Mouse (Mus musculus) small intestine, adult 2 months (tissue): ENCODE measurements around the gene Gm5475.

Source experiments
- CTCF ChIP-seq: fragments of 200-500 bp; IDR thresholded peaks from 2 replicates; pipeline ENCODE4 v1.5.1; 2012; ENCODE audit warnings: low read depth, mild to moderate bottlenecking, control low read depth, inconsistent platforms, low read length, moderate library complexity, mixed read lengths; ENCODE audit not compliant: insufficient replicate concordance, insufficient read length; ENCODE audit errors: extremely low read depth
- POLR2A ChIP-seq: fragments of 200-500 bp; IDR thresholded peaks from 2 replicates; pipeline ENCODE4 v1.6.1; 2012; ENCODE audit warnings: low read depth, mild to moderate bottlenecking, control low read depth, inconsistent platforms, low read length, moderate library complexity

DNA sequence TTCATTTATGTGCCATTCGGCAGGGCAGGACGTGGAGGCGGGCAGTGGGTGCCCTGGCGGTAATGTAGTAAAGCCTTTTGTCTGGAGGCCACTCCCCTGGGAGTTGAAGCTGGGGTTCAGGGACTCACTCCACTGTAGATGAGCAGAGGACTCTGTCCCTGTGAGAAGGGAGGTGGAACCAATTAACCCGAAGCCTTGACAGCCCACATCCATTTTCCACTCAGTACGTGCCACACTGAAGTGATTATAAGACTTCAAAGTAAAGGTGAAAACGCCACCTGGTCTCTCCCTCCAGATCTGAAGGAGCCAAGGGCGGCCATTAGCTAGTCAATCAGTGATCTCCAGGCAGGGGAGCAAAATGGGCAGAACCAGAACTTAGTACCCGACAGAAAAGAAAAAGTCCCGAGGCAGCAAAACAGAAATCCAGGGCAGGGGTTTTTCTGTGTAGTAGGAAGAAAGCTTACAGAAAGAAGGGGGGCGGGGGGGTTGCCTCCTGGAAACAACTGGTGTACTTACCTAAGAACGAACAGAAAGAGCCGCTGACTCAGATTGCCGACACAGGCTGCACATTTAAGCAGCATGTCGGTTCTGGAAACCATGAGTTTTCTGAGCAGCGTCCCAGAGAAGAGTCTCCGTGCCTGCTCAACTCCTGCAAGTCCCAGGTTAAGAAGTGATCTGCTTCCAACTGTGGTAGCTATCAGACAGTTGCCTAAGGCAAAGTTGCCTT is 2.6 kb downstream of the Gm5475 start, which contains the start of gene Slc11a2:
- no peak for TF ChIP-seq CTCF
- TF ChIP-seq POLR2A = no peak
